Mouse (Mus musculus) forebrain, embryonic 11.5 days (tissue): ENCODE results near the gene Rbks. TPM values are rescaled to one million over a fixed set of nuclear protein-coding genes. Genes with fewer than 3 reads are reported as not detected.

Source experiments
- ATAC-seq: fragments of 200-750 bp; cut with Nextera tagmentation; replicated peaks from 2 replicates; pipeline ENCODE4 v1.8.0; 2017; ENCODE audit warnings: moderate TSS enrichment; ENCODE audit not compliant: low FRiP score
- DNase-seq: peaks from one replicate; pipeline ENCODE4 v3.0.0-alpha.2; 2017; ENCODE audit warnings: low spot score
- H3K27ac ChIP-seq: fragments of 300-500 bp; sonication (generic); 2 replicates; pipeline ENCODE4 v1.5.1; 2014; ENCODE audit warnings: low read depth, low read length
- H3K27me3 ChIP-seq: fragments of 300-500 bp; sonication (generic); 2 replicates; pipeline ENCODE4 v1.6.1; 2014; ENCODE audit warnings: mild to moderate bottlenecking, low read length, mixed read lengths; ENCODE audit not compliant: control insufficient read depth, insufficient read depth
- H3K36me3 ChIP-seq: fragments of 300-500 bp; sonication (generic); 2 replicates; pipeline ENCODE4 v1.6.1; 2014; ENCODE audit warnings: mild to moderate bottlenecking, low read length, moderate library complexity, mixed read lengths; ENCODE audit not compliant: control insufficient read depth, insufficient read depth
- H3K4me1 ChIP-seq: fragments of 300-500 bp; sonication (generic); replicated peaks from 2 replicates; pipeline ENCODE4 v1.6.1; 2014; ENCODE audit warnings: low read length, mixed read lengths; ENCODE audit not compliant: control insufficient read depth, insufficient read depth
- H3K4me2 ChIP-seq: fragments of 300-500 bp; sonication (generic); 2 replicates; pipeline ENCODE4 v1.6.1; 2014; ENCODE audit warnings: low read depth, mild to moderate bottlenecking, low read length, moderate library complexity, mixed read lengths; ENCODE audit not compliant: severe bottlenecking
- H3K4me3 ChIP-seq: fragments of 300-500 bp; sonication (generic); 2 replicates; pipeline ENCODE4 v1.5.1; 2014; ENCODE audit warnings: low read depth, low read length
- H3K9ac ChIP-seq: fragments of 300-500 bp; sonication (generic); 2 replicates; pipeline ENCODE4 v1.6.1; 2014; ENCODE audit warnings: low read length
- H3K9me3 ChIP-seq: fragments of 300-500 bp; sonication (generic); 2 replicates; pipeline ENCODE4 v1.6.1; 2016; ENCODE audit warnings: low read length, mixed read lengths; ENCODE audit not compliant: control insufficient read depth
- WGBS: fragments of 180-500 bp; shearing (Covaris S2); extraction: QIAGEN DNeasy Blood & Tissue Kit; methylation state at CpG from one replicate; pipeline ENCODE4 v1.1.7; 2014; 5-methylcytosine and 5-hydroxymethylcytosine counted together
- polyA plus RNA-seq: library from polyadenylated mRNA; unstranded; fragments of >200 nt; fragmentation: Nextera tagmentation; extraction: Ambion mirVana; gene quantifications from 2 replicates; pipeline ENCODE4 v1.2.1, GENCODE M21; 2014

Rbks gene
- polyA plus RNA-seq, 1 experiment from 2014 or later: 3.4 TPM

GRCm38 (mm10) chr5:31627562-31628526, 69.6 kb downstream of the Rbks start:
- Histone ChIP-seq H3K36me3 (no peaks in the 10 kb centered on the region), H3K9ac (no peak overlapping the region), H3K27me3 (no peaks in the 10 kb centered on the region), H3K27ac (no peak overlapping the region), H3K4me1 (no peaks in the 10 kb centered on the region), H3K4me3 (no peak overlapping the region), H3K9me3 (no peaks in the 10 kb centered on the region), H3K4me2 (no peak overlapping the region)
- no peak for ATAC-seq
- WGBS: 79% methylated on average over 9 of the region's 9 CpGs
- DNase-seq: no peak

GRCm38 (mm10) chr5:31627117-31627516, 70.3 kb downstream of the Rbks start:
- no peaks in the 10 kb centered on the region for H3K9me3 ChIP-seq
- ATAC-seq: no peak
- H3K4me1 ChIP-seq: no peaks in the 10 kb centered on the region
- H3K27me3 ChIP-seq: no peaks in the 10 kb centered on the region
- 56% methylated on average over 3 of the region's 3 CpGs for WGBS
- H3K36me3 ChIP-seq: no peaks in the 10 kb centered on the region
- H3K9ac ChIP-seq: no peak overlapping the region
- no peak overlapping the region for H3K4me3 ChIP-seq
- no peak overlapping the region for H3K27ac ChIP-seq
- H3K4me2 ChIP-seq: no peak overlapping the region
- no peak for DNase-seq

- no peak overlapping the region for H3K9ac ChIP-seq
- no peak for DNase-seq
- H3K4me1 ChIP-seq: no peaks in the 10 kb centered on the region
- WGBS: 93% methylated on average over 3 of the region's 3 CpGs
- H3K9me3 ChIP-seq: no peaks in the 10 kb centered on the region
- H3K27me3 ChIP-seq: no peaks in the 10 kb centered on the region
- H3K4me3 ChIP-seq: no peak overlapping the region
- ATAC-seq: no peak
- no peaks in the 10 kb centered on the region; the same call in 1 of the 2 replicates for H3K36me3 ChIP-seq
- H3K27ac ChIP-seq: no peak overlapping the region
- no peak overlapping the region for H3K4me2 ChIP-seq
These were observed 77.1 kb downstream of the Rbks start for GRCm38 (mm10) chr5:31620326-31620725.

GRCm38 (mm10) chr5:31614339-31615025, 82.9 kb downstream of the Rbks start:
- H3K4me1 ChIP-seq: peaks cover 5% of the 10 kb centered on the region; the same call in 1 of the 2 replicates
- no peaks in the 10 kb centered on the region; the same call in 1 of the 2 replicates for H3K36me3 ChIP-seq
- DNase-seq (no peak), ATAC-seq (no peak)
- 0 out of 2 replicates have a peak overlapping the region, but pooled peaks have one; percentile 68 for H3K27ac ChIP-seq
- H3K27me3 ChIP-seq: no peaks in the 10 kb centered on the region
- 50% methylated on average over 6 of the region's 6 CpGs for WGBS
- H3K4me2 ChIP-seq: peak overlapping the region; percentile 68
- peak overlapping the region; percentile 85 for H3K4me3 ChIP-seq
- H3K9ac ChIP-seq: peak overlapping the region; percentile 82
- no peaks in the 10 kb centered on the region for H3K9me3 ChIP-seq

- no peaks in the 10 kb centered on the region for H3K27me3 ChIP-seq
- H3K4me1 ChIP-seq: peaks cover 5% of the 10 kb centered on the region; the same call in 1 of the 2 replicates
- DNase-seq (peak; percentile 89), ATAC-seq (peak; percentile 94)
- H3K27ac ChIP-seq: peak overlapping the region; percentile 68
- no peaks in the 10 kb centered on the region for H3K9me3 ChIP-seq
- peak overlapping the region; percentile 82 for H3K9ac ChIP-seq
- peak overlapping the region; percentile 68 for H3K4me2 ChIP-seq
- WGBS: under 1% methylated on average over 37 of the region's 37 CpGs
- no peaks in the 10 kb centered on the region for H3K36me3 ChIP-seq
- H3K4me3 ChIP-seq: peak overlapping the region; percentile 85
These were observed 83.6 kb downstream of the Rbks start for GRCm38 (mm10) chr5:31613852-31614286.

GRCm38 (mm10) chr5:31611186-31611585, 86.2 kb downstream of the Rbks start:
- Histone ChIP-seq H3K27ac (no peak overlapping the region), H3K4me1 (peaks cover 5% of the 10 kb centered on the region; the same call in 1 of the 2 replicates), H3K4me2 (no peak overlapping the region), H3K4me3 (no peak overlapping the region), H3K27me3 (no peaks in the 10 kb centered on the region), H3K36me3 (no peaks in the 10 kb centered on the region), H3K9me3 (no peaks in the 10 kb centered on the region), H3K9ac (no peak overlapping the region)
- ATAC-seq (no peak), DNase-seq (no peak)
- 87% methylated on average over 1 of the region's 1 CpGs for WGBS

GRCm38 (mm10) chr5:31610376-31611086, 86.9 kb downstream of the Rbks start:
- 87% methylated on average over 13 of the region's 13 CpGs for WGBS
- no peaks in the 10 kb centered on the region for H3K27me3 ChIP-seq
- H3K4me2 ChIP-seq: no peak overlapping the region
- H3K36me3 ChIP-seq: no peaks in the 10 kb centered on the region
- ATAC-seq (no peak), DNase-seq (no peak)
- no peak overlapping the region for H3K27ac ChIP-seq
- no peak overlapping the region for H3K4me3 ChIP-seq
- no peaks in the 10 kb centered on the region for H3K9me3 ChIP-seq
- H3K4me1 ChIP-seq: peaks cover 5% of the 10 kb centered on the region; the same call in 1 of the 2 replicates
- no peak overlapping the region for H3K9ac ChIP-seq

GRCm38 (mm10) chr5:31606151-31606550, 91.3 kb downstream of the Rbks start:
- no peak overlapping the region for H3K4me2 ChIP-seq
- H3K9me3 ChIP-seq: no peaks in the 10 kb centered on the region
- H3K9ac ChIP-seq: no peak overlapping the region
- no peaks in the 10 kb centered on the region for H3K4me1 ChIP-seq
- no peak for DNase-seq
- H3K27me3 ChIP-seq: no peaks in the 10 kb centered on the region
- 51% methylated on average over 3 of the region's 3 CpGs for WGBS
- no peaks in the 10 kb centered on the region for H3K36me3 ChIP-seq
- H3K27ac ChIP-seq: no peak overlapping the region
- ATAC-seq: no peak
- H3K4me3 ChIP-seq: no peak overlapping the region
